Mouse (Mus musculus) gastrocnemius, postnatal 10 days (tissue): ENCODE results near the gene Itgb4. TPM values are rescaled to one million over a fixed set of nuclear protein-coding genes. Genes with fewer than 3 reads are reported as not detected.
A peak's percentile ranks its signal among the peaks of the same experiment; 100 is the strongest.

Experiments
- DNase-seq: peaks from one replicate; pipeline ENCODE4 v3.0.0; 2021; ENCODE audit warnings: mixed read lengths
- total RNA-seq, 2 experiments: library from RNA; stranded (reverse); gene quantifications; 2 replicates each; pipeline ENCODE4 v1.2.3; 2021

The Itgb4 gene
- total RNA-seq, 2 experiments from 2014 or later, result 4.6 to 4.9 TPM

- DNase-seq, result no peak
These were observed 53.8 kb downstream of the Itgb4 start for GRCm38 (mm10) chr11:116028177-116028865.

- DNase-seq, result no peak
These were observed 54.8 kb downstream of the Itgb4 start for GRCm38 (mm10) chr11:116029086-116029865.

GRCm38 (mm10) chr11:116030088-116030897 is 55.8 kb downstream of the Itgb4 start, which contains the start of gene Unk:
Gene Unk, plus strand, starts transcription at chr11:116030322.
- peak; percentile 94 for DNase-seq

GRCm38 (mm10) chr11:116030898-116031845 is 56.7 kb downstream of the Itgb4 start:
- DNase-seq, result no peak

GRCm38 (mm10) chr11:116034584-116034983 is 60.1 kb downstream of the Itgb4 start:
- DNase-seq, result no peak

- no peak for DNase-seq
These were observed 62.2 kb downstream of the Itgb4 start for GRCm38 (mm10) chr11:116036671-116037070.

GRCm38 (mm10) chr11:116037826-116038225 is 63.3 kb downstream of the Itgb4 start:
- DNase-seq, result no peak

GRCm38 (mm10) chr11:116040593-116040992 is 66.1 kb downstream of the Itgb4 start:
- DNase-seq, result no peak

GRCm38 (mm10) chr11:116041833-116042232 is 67.3 kb downstream of the Itgb4 start:
- DNase-seq, result no peak

GRCm38 (mm10) chr11:116042372-116043138 is 68.0 kb downstream of the Itgb4 start:
- no peak for DNase-seq

- DNase-seq, result no peak
These were observed 68.8 kb downstream of the Itgb4 start for GRCm38 (mm10) chr11:116043286-116043685.

GRCm38 (mm10) chr11:116045173-116045572 is 70.7 kb downstream of the Itgb4 start:
- DNase-seq, result no peak

- no peak for DNase-seq
These were observed 75.1 kb downstream of the Itgb4 start for GRCm38 (mm10) chr11:116049610-116050009.

GRCm38 (mm10) chr11:116050196-116050595 is 75.7 kb downstream of the Itgb4 start:
- DNase-seq, result no peak

GRCm38 (mm10) chr11:116053510-116054229 is 79.2 kb downstream of the Itgb4 start:
- no peak for DNase-seq

- DNase-seq, result no peak
These were observed 81.4 kb downstream of the Itgb4 start for GRCm38 (mm10) chr11:116055873-116056272.

- DNase-seq, result no peak
These were observed 82.8 kb downstream of the Itgb4 start for GRCm38 (mm10) chr11:116057237-116057881.
